Mouse (Mus musculus) cerebellum, adult 9-10 months (tissue): ENCODE data around the gene Fam205a4.
"Not testable (repeated sequence)": the region's sequence is repeated elsewhere in the genome, so short reads cannot be mapped to it uniquely, and the experiment has no call there.

Experiments used
- DNase-seq: peaks from one replicate; pipeline ENCODE4 v3.0.0; 2022

The Fam205a4 gene

GRCm38 (mm10) chr4:41965758-41966157 lies at the start of gene Fam205a4:
Gene Fam205a4, plus strand, starts transcription at chr4:41966058.
- DNase-seq: not testable (repeated sequence)

- not testable (repeated sequence) for DNase-seq
Measured at GRCm38 (mm10) chr4:41941272-41941671, 24.6 kb upstream of the Fam205a4 start, which contains the start of gene Gm20878. Gene Gm20878, plus strand, starts transcription at chr4:41941572.
